Mouse (Mus musculus) cortical plate, adult 2 months (tissue): ENCODE results near the gene Plgrkt.

ENCODE experiments used
- CTCF ChIP-seq: fragments of 200-500 bp; IDR thresholded peaks from 2 replicates; pipeline ENCODE4 v1.5.1; 2011; ENCODE audit warnings: mild to moderate bottlenecking, control low read depth, low read length; ENCODE audit not compliant: insufficient read depth; ENCODE audit errors: extremely low read depth
- POLR2A ChIP-seq: fragments of 200-500 bp; IDR thresholded peaks from 2 replicates; pipeline ENCODE4 v1.6.1; 2011; ENCODE audit warnings: mild to moderate bottlenecking, low read length, control low read depth; ENCODE audit not compliant: insufficient read depth; ENCODE audit errors: extremely low read depth

DNA sequence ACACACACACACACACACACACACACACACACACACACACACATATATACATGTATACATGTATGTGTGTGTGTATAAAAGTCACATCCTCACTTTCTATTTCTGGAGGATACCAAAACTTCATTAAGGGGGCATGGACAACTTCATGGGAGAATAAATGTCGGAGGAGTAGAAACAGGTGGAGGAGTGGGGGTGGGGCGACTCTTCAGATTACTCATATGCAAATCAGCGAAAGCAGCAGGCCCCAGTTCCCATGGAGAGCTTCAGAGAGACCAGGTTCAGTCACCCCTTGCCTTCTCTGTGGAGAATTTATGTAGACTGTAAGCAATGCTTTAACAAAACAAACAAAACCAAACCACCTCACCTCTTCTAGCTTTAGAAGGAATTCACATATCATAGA is 2.1 kb downstream of the Plgrkt start:
- TF ChIP-seq CTCF, result no peak
- TF ChIP-seq POLR2A, result no peak
